Mouse (Mus musculus) hindbrain, embryonic 10.5 days (tissue): ENCODE measurements at regions not wholly inside any gene's neighbourhood (a gene's known extent, or its start where the extent isn't known, plus 50 kb on each side); places are given as distances from the start of the nearest gene placed in this dataset.

ENCODE experiments used
- DNase-seq: peaks from one replicate; pipeline ENCODE4 v3.0.0-alpha.2; 2017; ENCODE audit warnings: low spot score
- H3K27ac ChIP-seq: fragments of 300-500 bp; sonication (generic); 2 replicates; pipeline ENCODE4 v1.5.1; 2016; ENCODE audit warnings: mild to moderate bottlenecking, moderate library complexity
- H3K27me3 ChIP-seq: fragments of 300-500 bp; sonication (generic); 2 replicates; pipeline ENCODE4 v1.6.1; 2016; ENCODE audit warnings: mild to moderate bottlenecking; ENCODE audit not compliant: poor library complexity, insufficient read depth, severe bottlenecking
- H3K36me3 ChIP-seq: fragments of 300-500 bp; sonication (generic); 2 replicates; pipeline ENCODE4 v1.6.1; 2016; ENCODE audit warnings: mild to moderate bottlenecking, moderate library complexity
- H3K4me1 ChIP-seq: fragments of 300-500 bp; sonication (generic); replicated peaks from 2 replicates; pipeline ENCODE4 v1.6.1; 2016; ENCODE audit warnings: mild to moderate bottlenecking
- H3K4me3 ChIP-seq: fragments of 300-500 bp; sonication (generic); 2 replicates; pipeline ENCODE4 v1.5.1; 2016; ENCODE audit warnings: mild to moderate bottlenecking, moderate library complexity
- H3K9me3 ChIP-seq: fragments of 300-500 bp; sonication (generic); 2 replicates; pipeline ENCODE4 v1.6.1; 2016; ENCODE audit warnings: mild to moderate bottlenecking, moderate library complexity
- WGBS: fragments of 180-500 bp; shearing (Covaris S2); methylation state at CpG from one replicate; pipeline ENCODE4 v1.1.7; 2016; 5-methylcytosine and 5-hydroxymethylcytosine counted together

GRCm38 (mm10) chr10:117556851-117557542, 72.3 kb upstream of the Cpm start:
- no peak for DNase-seq
- no peaks in the 10 kb centered on the region for H3K27me3 ChIP-seq
- 86% methylated on average over 14 of the region's 14 CpGs for WGBS

GRCm38 (mm10) chr10:117556027-117556789, 73.1 kb upstream of the Cpm start:
- Histone ChIP-seq H3K27ac (no peak overlapping the region), H3K27me3 (no peaks in the 10 kb centered on the region), H3K4me3 (no peak overlapping the region), H3K9me3 (no peaks in the 10 kb centered on the region), H3K36me3 (no peaks in the 10 kb centered on the region), H3K4me1 (peaks cover 13% of the 10 kb centered on the region)
- 61% methylated on average over 15 of the region's 15 CpGs for WGBS
- no peak for DNase-seq

More at GRCm38 (mm10) chr10:117556851-117557542, 72.3 kb upstream of the Cpm start:
- Histone ChIP-seq H3K4me3 (no peak overlapping the region), H3K9me3 (no peaks in the 10 kb centered on the region), H3K4me1 (peaks cover 18% of the 10 kb centered on the region), H3K27ac (no peak overlapping the region), H3K36me3 (no peaks in the 10 kb centered on the region)

GRCm38 (mm10) chr10:117555542-117555941, 73.8 kb upstream of the Cpm start:
- DNase-seq, result no peak
- Histone ChIP-seq H3K36me3 (no peaks in the 10 kb centered on the region), H3K4me3 (no peak overlapping the region), H3K27me3 (no peaks in the 10 kb centered on the region), H3K4me1 (peaks cover 9% of the 10 kb centered on the region), H3K27ac (no peak overlapping the region), H3K9me3 (no peaks in the 10 kb centered on the region)
- 88% methylated on average over 10 of the region's 10 CpGs for WGBS

GRCm38 (mm10) chr10:117555044-117555443, 74.3 kb upstream of the Cpm start:
- peaks cover 4% of the 10 kb centered on the region for H3K4me1 ChIP-seq
- no peak overlapping the region for H3K4me3 ChIP-seq
- H3K27me3 ChIP-seq, result no peaks in the 10 kb centered on the region
- 89% methylated on average over 8 of the region's 8 CpGs for WGBS
- no peaks in the 10 kb centered on the region for H3K9me3 ChIP-seq
- no peak for DNase-seq
- no peaks in the 10 kb centered on the region for H3K36me3 ChIP-seq
- no peak overlapping the region for H3K27ac ChIP-seq

- Histone ChIP-seq H3K36me3 (no peaks in the 10 kb centered on the region), H3K9me3 (no peaks in the 10 kb centered on the region), H3K27me3 (no peaks in the 10 kb centered on the region), H3K27ac (no peak overlapping the region), H3K4me3 (no peak overlapping the region), H3K4me1 (no peaks in the 10 kb centered on the region)
- DNase-seq, result no peak
- 64% methylated on average over 6 of the region's 6 CpGs for WGBS
These were observed 74.8 kb upstream of the Cpm start for GRCm38 (mm10) chr10:117554533-117554932.

GRCm38 (mm10) chr10:117553211-117554186, 75.8 kb upstream of the Cpm start:
- Histone ChIP-seq H3K27ac (no peak overlapping the region), H3K4me3 (no peak overlapping the region), H3K4me1 (no peaks in the 10 kb centered on the region), H3K9me3 (no peaks in the 10 kb centered on the region), H3K27me3 (no peaks in the 10 kb centered on the region), H3K36me3 (no peaks in the 10 kb centered on the region)
- no peak for DNase-seq
- WGBS, result 94% methylated on average over 15 of the region's 15 CpGs

- no peaks in the 10 kb centered on the region for H3K36me3 ChIP-seq
- no peaks in the 10 kb centered on the region for H3K27me3 ChIP-seq
- no peaks in the 10 kb centered on the region for H3K4me1 ChIP-seq
- no peak overlapping the region for H3K4me3 ChIP-seq
- DNase-seq, result no peak
- 95% methylated on average over 9 of the region's 9 CpGs for WGBS
- no peak overlapping the region for H3K27ac ChIP-seq
- H3K9me3 ChIP-seq, result no peaks in the 10 kb centered on the region
These were observed 77.1 kb upstream of the Cpm start for GRCm38 (mm10) chr10:117552049-117552652.

GRCm38 (mm10) chr10:117551234-117552048, 77.9 kb upstream of the Cpm start:
- 91% methylated on average over 13 of the region's 13 CpGs for WGBS
- Histone ChIP-seq H3K36me3 (no peaks in the 10 kb centered on the region), H3K27me3 (no peaks in the 10 kb centered on the region), H3K4me3 (no peak overlapping the region), H3K27ac (no peak overlapping the region), H3K9me3 (no peaks in the 10 kb centered on the region), H3K4me1 (no peaks in the 10 kb centered on the region)
- DNase-seq, result no peak

GRCm38 (mm10) chr10:117549854-117550605, 79.3 kb upstream of the Cpm start:
- no peak for DNase-seq
- Histone ChIP-seq H3K27ac (no peak overlapping the region), H3K27me3 (no peaks in the 10 kb centered on the region), H3K4me1 (no peaks in the 10 kb centered on the region), H3K9me3 (no peaks in the 10 kb centered on the region), H3K36me3 (no peaks in the 10 kb centered on the region), H3K4me3 (no peak overlapping the region)
- WGBS, result 85% methylated on average over 16 of the region's 16 CpGs

GRCm38 (mm10) chr10:117549506-117549830, 79.8 kb upstream of the Cpm start:
- Histone ChIP-seq H3K27me3 (no peaks in the 10 kb centered on the region), H3K9me3 (no peaks in the 10 kb centered on the region), H3K36me3 (no peaks in the 10 kb centered on the region), H3K4me3 (no peak overlapping the region), H3K27ac (no peak overlapping the region), H3K4me1 (peaks cover 2% of the 10 kb centered on the region; the same call in 1 of the 2 replicates)
- WGBS, result 95% methylated on average over 4 of the region's 4 CpGs
- no peak for DNase-seq

- Histone ChIP-seq H3K9me3 (no peaks in the 10 kb centered on the region), H3K36me3 (no peaks in the 10 kb centered on the region), H3K4me1 (peaks cover 4% of the 10 kb centered on the region; the same call in 1 of the 2 replicates), H3K4me3 (no peak overlapping the region), H3K27me3 (0 out of 2 replicates have a peak, but pooled peaks cover under 1% of the 10 kb centered on the region), H3K27ac (no peak overlapping the region)
- 89% methylated on average over 23 of the region's 23 CpGs for WGBS
- no peak for DNase-seq
These were observed 80.4 kb upstream of the Cpm start for GRCm38 (mm10) chr10:117548775-117549505.
